Mouse (Mus musculus): ENCODE data around the gene Rps11. TPM values are rescaled to one million over a fixed set of nuclear protein-coding genes. Genes with fewer than 3 reads are reported as not detected.

Rps11 gene
- 1,000 to 10,000 TPM; 2,309 to 3,648 TPM for polyA plus RNA-seq (2017; shearing (Covaris generic))

DNA sequence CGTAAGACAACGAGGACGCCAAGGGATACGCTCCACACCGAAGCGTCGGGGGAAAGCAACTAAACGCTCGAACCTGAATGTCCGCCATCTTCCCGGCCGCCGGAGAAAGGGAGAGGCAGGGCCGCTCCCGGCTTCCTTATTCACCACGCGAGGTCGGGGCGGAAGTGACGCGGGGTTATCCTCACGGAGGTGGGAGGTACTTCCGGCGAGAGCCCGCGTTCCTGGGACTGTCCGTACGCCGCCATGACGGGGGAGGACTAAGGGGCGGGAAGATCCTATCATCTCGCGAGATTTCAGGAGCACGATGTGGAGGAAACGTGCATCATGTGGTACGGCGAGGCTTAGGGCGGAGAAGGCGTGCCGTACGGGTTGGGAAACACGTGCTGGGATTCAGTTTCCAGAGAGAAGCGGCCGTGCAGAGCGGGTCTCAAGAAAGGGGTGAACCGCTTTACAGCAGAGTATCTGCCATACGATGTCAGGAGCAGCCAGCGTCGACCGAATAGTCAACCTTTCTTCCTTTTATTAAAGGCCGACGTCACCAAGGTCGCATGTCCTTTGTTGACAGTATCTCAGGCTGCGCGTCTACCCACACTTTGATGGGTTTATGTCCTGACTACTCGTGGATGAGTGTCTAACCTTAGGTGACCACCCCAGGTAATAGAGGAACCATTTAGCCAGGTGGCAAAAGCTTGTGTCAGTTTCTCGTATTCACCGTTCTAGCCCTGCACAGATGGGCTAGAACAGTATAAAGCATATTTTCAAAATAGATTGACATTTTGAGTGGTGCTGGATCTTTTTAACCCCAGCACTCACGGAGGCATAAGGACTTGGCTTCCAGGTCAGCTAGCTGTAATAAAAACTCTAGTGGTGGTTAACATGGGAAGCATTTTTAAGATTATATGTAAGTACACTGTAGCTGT is at the start of gene Rps11:
TSS of gene Rps11 (minus strand) at position 216 of the 920 bp plus-strand sequence.

DNA sequence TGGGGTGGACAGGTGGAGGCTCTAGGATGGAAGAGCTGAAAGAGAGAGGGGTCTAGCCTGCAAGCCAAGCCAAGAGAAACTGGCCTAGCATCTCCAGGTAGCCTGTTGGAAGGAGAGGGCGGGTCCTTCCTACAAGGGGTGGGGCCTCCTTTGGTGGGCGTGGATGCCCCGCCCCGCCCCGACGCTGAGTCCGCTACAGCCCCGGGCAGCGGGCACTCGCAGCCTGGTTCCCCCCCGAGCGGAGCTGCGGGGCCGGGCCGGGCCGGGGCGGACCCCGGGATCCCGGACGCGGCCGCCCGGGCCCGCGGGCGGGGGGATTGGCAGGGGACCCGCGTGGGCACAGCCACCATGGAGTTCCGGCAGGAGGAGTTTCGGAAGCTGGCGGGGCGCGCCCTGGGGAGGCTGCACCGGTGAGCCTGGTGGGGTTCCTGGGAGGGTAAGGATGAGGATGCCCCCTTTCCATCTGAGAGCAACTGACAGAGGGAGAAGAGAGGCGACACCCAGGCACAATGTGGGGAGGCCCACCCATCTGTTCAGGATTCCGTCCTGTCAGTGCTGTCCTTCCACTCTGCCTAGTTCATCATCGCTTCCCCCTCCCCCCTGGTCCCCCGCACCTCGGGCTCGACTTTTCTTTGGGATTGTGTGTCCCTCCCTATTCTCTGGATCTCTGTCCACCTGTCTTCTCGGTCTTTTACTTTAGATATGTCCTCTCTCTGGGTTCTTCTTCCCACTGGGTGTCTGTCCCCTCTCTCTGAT is 39.7 kb upstream of the Rps11 start, which contains the start of gene Slc17a7:
TSS of gene Slc17a7 (plus strand) at position 215 of the 756 bp plus-strand sequence.

DNA sequence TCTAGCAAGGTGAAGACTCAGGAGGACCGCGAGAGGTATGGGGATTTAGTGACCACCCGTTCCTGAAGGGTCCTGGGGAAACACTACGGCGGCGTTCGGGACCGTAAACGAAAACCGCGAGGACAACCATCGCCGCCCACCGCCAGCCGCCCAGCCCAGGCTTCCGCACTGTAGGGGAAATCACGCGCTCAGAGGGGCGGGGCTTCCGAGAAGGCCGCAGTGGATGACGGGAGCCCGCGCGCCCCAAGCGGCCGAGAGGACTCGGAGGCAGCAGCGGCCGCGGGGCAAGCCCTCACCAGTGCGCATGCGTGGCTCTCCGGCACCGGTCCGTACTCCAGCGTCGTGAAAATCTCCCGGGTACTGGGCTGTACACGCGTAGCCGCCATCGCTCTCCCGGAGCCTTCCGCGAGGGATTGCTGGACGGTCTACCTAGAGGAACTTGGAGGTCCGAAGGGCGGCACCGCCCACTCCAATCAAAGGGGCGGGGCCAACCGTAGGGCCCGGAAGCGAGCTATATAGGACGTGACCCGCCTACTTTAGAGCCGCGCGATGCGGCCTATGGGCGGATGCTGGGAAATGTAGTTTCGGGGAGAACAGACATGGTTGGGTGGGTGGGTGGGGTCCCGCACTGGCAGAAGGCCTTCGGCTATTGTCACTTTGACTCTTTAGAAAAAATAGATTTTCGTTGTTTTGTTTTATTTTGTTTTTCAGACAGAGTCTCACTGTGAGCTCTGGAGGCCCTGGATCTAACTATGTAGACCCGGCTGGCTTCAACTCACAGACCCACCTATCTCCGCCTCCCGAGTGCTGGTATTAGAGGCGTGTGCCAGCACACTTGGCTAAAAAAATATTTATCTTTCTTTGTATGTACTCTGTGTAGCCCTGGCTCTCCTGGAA is 30.1 kb upstream of the Rps11 start, which contains the start of the genes Pih1d1 and Aldh16a1:
TSS of gene Pih1d1 (plus strand) at position 208 of the 897 bp plus-strand sequence.
TSS of gene Aldh16a1 (minus strand) at position 489 of the 897 bp plus-strand sequence.

DNA sequence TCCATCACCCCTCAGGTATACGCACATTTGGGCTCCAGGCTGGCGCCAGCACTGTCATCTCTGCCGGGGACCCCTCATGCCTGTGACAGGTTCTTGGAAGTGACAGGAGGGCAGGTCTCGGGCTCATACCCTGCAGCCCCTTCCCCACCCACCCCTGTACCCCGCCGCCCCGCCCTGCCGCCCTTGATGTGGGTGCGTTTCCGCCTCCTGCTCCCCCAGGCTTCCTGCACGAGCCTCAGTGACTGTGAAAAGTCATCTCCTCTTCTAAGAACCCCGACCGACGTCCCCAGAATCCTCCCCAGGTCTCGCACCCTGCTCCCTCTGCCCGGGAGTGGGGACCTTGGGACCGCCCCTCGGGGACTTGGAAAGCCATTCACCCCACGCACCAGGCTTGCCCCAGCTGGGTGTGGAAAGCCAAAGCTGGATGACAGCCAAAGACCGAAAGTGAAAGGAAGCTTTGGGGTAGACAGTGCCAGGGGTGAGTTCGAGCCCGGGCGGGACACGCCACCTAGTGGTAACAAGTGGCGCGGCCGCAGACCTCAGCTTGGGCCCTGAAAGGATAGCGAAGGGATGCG is 11.8 kb upstream of the Rps11 start, which contains the start of the genes Gm45713 and Flt3l:
TSS of gene Gm45713 (minus strand) at position 239 of the 575 bp plus-strand sequence.
TSS of gene Flt3l (minus strand) at position 440 of the 575 bp plus-strand sequence.

DNA sequence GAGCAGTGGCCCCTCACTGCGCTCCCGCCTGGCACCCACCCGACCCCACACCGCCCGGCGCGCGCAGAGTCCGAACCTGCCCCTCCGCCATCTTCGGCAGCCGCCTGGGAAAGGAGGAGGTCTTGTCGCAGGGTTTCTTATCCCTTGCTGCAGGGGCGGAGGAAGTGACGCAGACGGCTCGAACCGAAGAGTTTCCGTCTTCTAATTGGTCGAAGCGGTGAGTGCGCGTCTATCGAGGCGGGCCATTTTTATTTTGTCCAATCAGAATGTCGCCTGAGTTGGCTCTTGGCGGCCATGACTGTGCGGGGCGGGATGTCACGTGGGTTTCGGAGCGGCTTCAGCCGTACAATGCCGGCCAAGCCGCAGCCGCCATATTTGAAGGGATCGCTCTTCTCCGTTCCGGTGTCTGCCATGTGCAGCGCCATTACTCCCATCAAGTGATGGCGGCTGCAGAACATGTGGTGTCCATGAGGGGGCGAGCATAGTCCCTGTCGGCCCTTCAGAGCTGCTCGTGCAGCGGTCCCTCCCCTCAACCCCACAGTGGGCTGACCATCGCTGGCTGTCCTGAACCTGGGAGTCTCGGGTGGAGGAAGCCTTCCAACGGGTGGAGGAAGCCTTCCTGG is 4.5 kb upstream of the Rps11 start, which contains the start of gene Rpl13a:
TSS of gene Rpl13a (minus strand) at position 138 of the 623 bp plus-strand sequence.

DNA sequence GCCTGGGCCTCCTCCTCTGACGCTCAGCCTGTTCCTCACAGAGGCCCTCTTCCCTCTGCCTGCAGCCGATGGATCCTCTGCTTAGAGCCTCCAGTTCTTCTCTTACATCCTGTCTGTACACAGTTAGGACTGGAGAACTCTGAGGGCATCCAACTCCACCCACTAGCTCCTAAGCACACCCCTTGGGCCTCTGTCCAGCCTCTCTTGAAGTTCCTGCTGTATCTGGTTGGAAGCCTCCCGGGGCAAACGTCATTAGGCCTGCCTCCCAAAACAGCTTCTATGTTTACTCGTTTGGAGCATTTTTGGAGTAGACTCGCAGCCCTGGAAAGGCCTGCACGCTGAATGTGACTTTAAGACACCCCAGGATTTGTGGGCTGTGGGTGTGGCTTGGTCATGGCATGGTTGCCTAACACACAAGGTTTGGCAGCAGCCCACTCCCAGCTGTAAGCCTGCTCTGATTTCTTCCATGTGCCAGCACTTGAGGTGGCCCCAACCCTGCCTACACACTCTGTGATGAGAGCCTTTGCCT is 20.5 kb downstream of the Rps11 start, which contains the start of gene Fcgrt:
TSS of gene Fcgrt (minus strand) at position 200 of the 529 bp plus-strand sequence.

DNA sequence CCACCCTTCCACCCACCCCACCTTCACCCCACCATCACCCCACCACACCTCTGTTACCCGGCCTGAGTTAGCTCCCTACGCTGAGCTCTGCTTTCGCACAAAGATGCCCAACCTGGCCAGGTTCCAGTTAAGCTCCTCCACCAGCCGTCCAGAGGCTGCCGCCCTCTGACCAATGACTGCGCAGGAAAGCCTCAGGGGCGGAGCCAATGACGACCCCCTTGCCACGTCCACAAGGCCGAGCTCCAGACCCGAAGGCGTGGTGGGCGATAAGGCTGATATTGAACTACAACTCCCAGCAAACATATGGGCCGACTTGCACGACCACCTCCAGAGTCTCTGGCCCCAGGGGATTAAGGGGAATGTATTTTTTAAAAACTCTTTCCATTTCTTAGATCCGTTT is 32.2 kb downstream of the Rps11 start, which contains the start of gene Rcn3:
TSS of gene Rcn3 (minus strand) at position 174 of the 400 bp plus-strand sequence.

Other genes starting within 250 kb of the Rps11 start
- 10 to 100 TPM; 53.6 TPM for gene Med25, start 231.7 kb downstream of the Rps11 start, polyA plus RNA-seq (2017; shearing (Covaris generic))
- 10 to 100 TPM; 28.0 to 39.1 TPM for gene Fuz, start 228.4 kb downstream of the Rps11 start, polyA plus RNA-seq (2017; shearing (Covaris generic))
- 10 to 100 TPM; 49.1 to 61.7 TPM for gene Ap2a1, start 194.9 kb downstream of the Rps11 start, polyA plus RNA-seq (2017; shearing (Covaris generic))
- gene Tsks, start 181.2 kb downstream of the Rps11 start, polyA plus RNA-seq (2017; shearing (Covaris generic)): under 1 TPM; 0.14 to 0.18 TPM
- under 1 TPM; 0.28 to 0.44 TPM for gene Cpt1c, start 149.6 kb downstream of the Rps11 start, polyA plus RNA-seq (2017; shearing (Covaris generic))
- gene Prmt1, start 137.9 kb downstream of the Rps11 start, polyA plus RNA-seq (2017; shearing (Covaris generic)): 100 to 1,000 TPM; 138 to 219 TPM
- gene Irf3, start 126.8 kb downstream of the Rps11 start, polyA plus RNA-seq (2017; shearing (Covaris generic)): 100 to 1,000 TPM; 173 to 194 TPM
- gene Bcl2l12, start 125.7 kb downstream of the Rps11 start, polyA plus RNA-seq (2017; shearing (Covaris generic)): 10 to 100 TPM; 24.3 to 26.9 TPM
- gene Scaf1, start 108.1 kb downstream of the Rps11 start, polyA plus RNA-seq (2017; shearing (Covaris generic)): 10 to 100 TPM; 30.1 to 38.3 TPM
- gene Rras, start 106.5 kb downstream of the Rps11 start, polyA plus RNA-seq (2017; shearing (Covaris generic)): 10 to 100 TPM; 21.5 to 34.7 TPM
- 1 to 10 TPM; 3.3 to 6.1 TPM for gene Prr12, start 71.6 kb downstream of the Rps11 start, polyA plus RNA-seq (2017; shearing (Covaris generic))
- gene Nosip, start 62.0 kb downstream of the Rps11 start, polyA plus RNA-seq (2017; shearing (Covaris generic)): 100 to 1,000 TPM; 130 to 137 TPM
- 1 to 10 TPM; 1.9 to 2.7 TPM for gene Prrg2, start 61.8 kb downstream of the Rps11 start, polyA plus RNA-seq (2017; shearing (Covaris generic))
- gene Rcn3, start 32.2 kb downstream of the Rps11 start, polyA plus RNA-seq (2017; shearing (Covaris generic)): 10 to 100 TPM in 1 of 2 experiments, 1 to 10 TPM in 1; 5.2 to 16.8 TPM
- 10 to 100 TPM in 1 of 2 experiments, 1 to 10 TPM in 1; 1.6 to 18.5 TPM for gene Fcgrt, start 20.6 kb downstream of the Rps11 start, polyA plus RNA-seq (2017; shearing (Covaris generic))
- gene Rpl13a, start 4.3 kb upstream of the Rps11 start, polyA plus RNA-seq (2017; shearing (Covaris generic)): 1,000 to 10,000 TPM; 2,307 to 3,859 TPM
- not detected for gene Gm45713, start 11.8 kb upstream of the Rps11 start, polyA plus RNA-seq (2017; shearing (Covaris generic))
- gene Flt3l, start 12.0 kb upstream of the Rps11 start, polyA plus RNA-seq (2017; shearing (Covaris generic)): 100 to 1,000 TPM; 263 to 410 TPM
- gene Pih1d1, start 29.9 kb upstream of the Rps11 start, polyA plus RNA-seq (2017; shearing (Covaris generic)): 10 to 100 TPM; 57.0 to 66.8 TPM
- gene Aldh16a1, start 30.1 kb upstream of the Rps11 start, polyA plus RNA-seq (2017; shearing (Covaris generic)): 10 to 100 TPM; 41.4 to 60.4 TPM
- under 1 TPM; 0.45 to 0.72 TPM for gene Slc17a7, start 39.5 kb upstream of the Rps11 start, polyA plus RNA-seq (2017; shearing (Covaris generic))
- not detected for gene Gfy, start 55.1 kb upstream of the Rps11 start, polyA plus RNA-seq (2017; shearing (Covaris generic))
- gene Pth2, start 56.6 kb upstream of the Rps11 start, polyA plus RNA-seq (2017; shearing (Covaris generic)): not detected
- under 1 TPM; 0.07 to 0.10 TPM for gene Ccdc155, start 80.5 kb upstream of the Rps11 start, polyA plus RNA-seq (2017; shearing (Covaris generic))
- 10 to 100 TPM in 1 of 2 experiments, 1 to 10 TPM in 1; 9.8 to 26.8 TPM for gene Dkkl1, start 87.7 kb upstream of the Rps11 start, polyA plus RNA-seq (2017; shearing (Covaris generic))
- 1 to 10 TPM; 2.6 to 4.0 TPM for gene Tead2, start 91.3 kb upstream of the Rps11 start, polyA plus RNA-seq (2017; shearing (Covaris generic))
- gene Cd37, start 114.7 kb upstream of the Rps11 start, polyA plus RNA-seq (2017; shearing (Covaris generic)): 100 to 1,000 TPM; 461 to 714 TPM
- gene Slc6a16, start 116.6 kb upstream of the Rps11 start, polyA plus RNA-seq (2017; shearing (Covaris generic)): under 1 TPM in 1 of 2 experiments, not detected in 1; 0.20 TPM
- under 1 TPM in 1 of 2 experiments, not detected in 1; 0.28 TPM for gene Slc6a21, start 153.1 kb upstream of the Rps11 start, polyA plus RNA-seq (2017; shearing (Covaris generic))
- gene Trpm4, start 209.3 kb upstream of the Rps11 start, polyA plus RNA-seq (2017; shearing (Covaris generic)): 10 to 100 TPM; 12.2 to 16.1 TPM
- gene Hrc, start 210.9 kb upstream of the Rps11 start, polyA plus RNA-seq (2017; shearing (Covaris generic)): not detected
- under 1 TPM; 0.12 to 0.16 TPM for gene Ppfia3, start 242.6 kb upstream of the Rps11 start, polyA plus RNA-seq (2017; shearing (Covaris generic))
- under 1 TPM in 1 of 2 experiments, not detected in 1; 0.35 TPM for gene Lin7b, start 246.1 kb upstream of the Rps11 start, polyA plus RNA-seq (2017; shearing (Covaris generic))

All from activated CD4-positive, CD25-positive, alpha-beta regulatory T cell (primary cell).